Mouse (Mus musculus): Measurements from ENCODE around the gene Gm527.
A peak's percentile ranks its signal among the peaks of the same experiment; 100 is the strongest.

Gm527 gene

GRCm38 (mm10) chr12:64917578-64918471, at the start of gene Gm527:
Gene Gm527, plus strand, starts transcription at chr12:64917906.
- peak; percentile 94 for DNase-seq

GRCm38 (mm10) chr12:64871103-64871502, 46.6 kb upstream of the Gm527 start:
- DNase-seq: no peak

- DNase-seq: peak; percentile 37
Observed at GRCm38 (mm10) chr12:64897060-64897730, 20.5 kb upstream of the Gm527 start.

- no peak for DNase-seq
Observed at GRCm38 (mm10) chr12:64902506-64902905, 15.2 kb upstream of the Gm527 start.

- no peak for DNase-seq
Observed at GRCm38 (mm10) chr12:64903186-64903585, 14.5 kb upstream of the Gm527 start.

GRCm38 (mm10) chr12:64912996-64913395, 4.7 kb upstream of the Gm527 start:
- no peak for DNase-seq

GRCm38 (mm10) chr12:64916735-64917134, 971 bp upstream of the Gm527 start:
- DNase-seq: no peak

- DNase-seq: no peak
Observed at GRCm38 (mm10) chr12:64937493-64937892, 19.8 kb downstream of the Gm527 start.

GRCm38 (mm10) chr12:64964560-64964959, 46.9 kb downstream of the Gm527 start:
- no peak for DNase-seq

GRCm38 (mm10) chr12:64965124-64966026, 47.7 kb downstream of the Gm527 start, which contains the start of the genes Klhl28 and Togaram1:
Gene Klhl28, minus strand, starts transcription at chr12:64965534.
Gene Togaram1, plus strand, starts transcription at chr12:64965804.
- DNase-seq: peak; percentile 97

GRCm38 (mm10) chr12:64966101-64966631, 48.5 kb downstream of the Gm527 start:
- peak; percentile 54 for DNase-seq

GRCm38 (mm10) chr12:64966652-64967435, 49.1 kb downstream of the Gm527 start:
- DNase-seq: no peak

- no peak for DNase-seq
Observed at GRCm38 (mm10) chr12:64967470-64967869, 49.8 kb downstream of the Gm527 start.

GRCm38 (mm10) chr12:64968067-64968466, 50.4 kb downstream of the Gm527 start:
- DNase-seq: no peak

- no peak for DNase-seq
Observed at GRCm38 (mm10) chr12:64971399-64971798, 53.7 kb downstream of the Gm527 start.

- no peak for DNase-seq
Observed at GRCm38 (mm10) chr12:64972063-64972462, 54.4 kb downstream of the Gm527 start.
